Mouse (Mus musculus): ENCODE measurements around the gene Majin.

The Majin gene

GRCm38 (mm10) chr19:6227864-6228263 lies 43.7 kb downstream of the Majin start:
- no peak for DNase-seq (ENCODE audit: low read depth, low spot score)

- DNase-seq (ENCODE audit: low read depth, low spot score) = no peak
Observed at GRCm38 (mm10) chr19:6230411-6230810, 46.2 kb downstream of the Majin start.

GRCm38 (mm10) chr19:6231036-6231435 lies 46.8 kb downstream of the Majin start:
- no peak for DNase-seq (ENCODE audit: low read depth, low spot score)

- DNase-seq (ENCODE audit: low read depth, low spot score) = no peak
Observed at GRCm38 (mm10) chr19:6233647-6234046, 49.5 kb downstream of the Majin start.

- DNase-seq (ENCODE audit: low read depth, low spot score) = no peak
Observed at GRCm38 (mm10) chr19:6234337-6235083, 50.3 kb downstream of the Majin start.

GRCm38 (mm10) chr19:6235084-6236052 lies 51.2 kb downstream of the Majin start, which contains the start of gene Ppp2r5b:
TSS of gene Ppp2r5b (minus strand) at chr19:6235872.
- DNase-seq (ENCODE audit: low read depth, low spot score) = peak; percentile 92

GRCm38 (mm10) chr19:6236053-6236441 lies 51.9 kb downstream of the Majin start:
- peak; percentile 92 for DNase-seq (ENCODE audit: low read depth, low spot score)

- DNase-seq (ENCODE audit: low read depth, low spot score) = no peak
Observed at GRCm38 (mm10) chr19:6236842-6237241, 52.7 kb downstream of the Majin start.

- peak; percentile 50 for DNase-seq (ENCODE audit: low read depth, low spot score)
Observed at GRCm38 (mm10) chr19:6238740-6239139, 54.6 kb downstream of the Majin start.

GRCm38 (mm10) chr19:6240136-6240535 lies 55.9 kb downstream of the Majin start:
- peak; percentile 22 for DNase-seq (ENCODE audit: low read depth, low spot score)

- DNase-seq (ENCODE audit: low read depth, low spot score) = peak; percentile 54
Observed at GRCm38 (mm10) chr19:6240725-6241124, 56.5 kb downstream of the Majin start.

GRCm38 (mm10) chr19:6241274-6242107 lies 57.3 kb downstream of the Majin start, which contains the start of gene Atg2a:
TSS of gene Atg2a (plus strand) at chr19:6241668.
- DNase-seq (ENCODE audit: low read depth, low spot score) = peak; percentile 100

- DNase-seq (ENCODE audit: low read depth, low spot score) = peak; percentile 93
Observed at GRCm38 (mm10) chr19:6242281-6242680, 58.1 kb downstream of the Majin start.

- no peak for DNase-seq (ENCODE audit: low read depth, low spot score)
Observed at GRCm38 (mm10) chr19:6243226-6243625, 59.0 kb downstream of the Majin start.

GRCm38 (mm10) chr19:6245806-6246205 lies 61.6 kb downstream of the Majin start:
- peak; percentile 25 for DNase-seq (ENCODE audit: low read depth, low spot score)

- peak; percentile 70 for DNase-seq (ENCODE audit: low read depth, low spot score)
Observed at GRCm38 (mm10) chr19:6247526-6248300, 63.5 kb downstream of the Majin start.

- DNase-seq (ENCODE audit: low read depth, low spot score) = no peak
Observed at GRCm38 (mm10) chr19:6253021-6253420, 68.8 kb downstream of the Majin start.

GRCm38 (mm10) chr19:6260428-6260827 lies 76.2 kb downstream of the Majin start:
- DNase-seq (ENCODE audit: low read depth, low spot score) = peak; percentile 57

GRCm38 (mm10) chr19:6260946-6261345 lies 76.8 kb downstream of the Majin start:
- DNase-seq (ENCODE audit: low read depth, low spot score) = peak; percentile 56

- DNase-seq (ENCODE audit: low read depth, low spot score) = no peak
Observed at GRCm38 (mm10) chr19:6261379-6261778, 77.2 kb downstream of the Majin start.

- peak; percentile 81 for DNase-seq (ENCODE audit: low read depth, low spot score)
Observed at GRCm38 (mm10) chr19:6262222-6262621, 78.0 kb downstream of the Majin start.
